Mouse (Mus musculus) adrenal gland, adult 10 weeks (tissue): ENCODE data around the gene H2al1j. TPM values are rescaled to one million over a fixed set of nuclear protein-coding genes. Genes with fewer than 3 reads are reported as not detected.

Experiments used
- polyA plus RNA-seq: library from polyadenylated mRNA; stranded (reverse); fragments of 350-450 nt; fragmentation: Illumina TruSeq; extraction: RNeasy Lipid Tissue Mini Kit (QIAGEN cat#74804); gene quantifications from one replicate; pipeline ENCODE4 v1.2.3, GENCODE M21; 2014; ENCODE audit warnings: low read depth, low replicate concordance

The H2al1j gene
- polyA plus RNA-seq = not detected

GRCm38 (mm10) chrX:11327522-11327921 lies at the start of gene H2al1j:
TSS of gene H2al1j (plus strand) at chrX:11327822.

GRCm38 (mm10) chrX:11298957-11299356 lies 28.7 kb upstream of the H2al1j start, which contains the start of gene H2al1a:
TSS of gene H2al1a (plus strand) at chrX:11299257.

GRCm38 (mm10) chrX:11302132-11302531 lies 25.5 kb upstream of the H2al1j start, which contains the start of gene H2al1b:
TSS of gene H2al1b (plus strand) at chrX:11302432.

GRCm38 (mm10) chrX:11305355-11305754 lies 22.3 kb upstream of the H2al1j start, which contains the start of gene H2al1c:
TSS of gene H2al1c (plus strand) at chrX:11305655.

GRCm38 (mm10) chrX:11308524-11308923 lies 19.1 kb upstream of the H2al1j start, which contains the start of gene H2al1d:
TSS of gene H2al1d (plus strand) at chrX:11308824.

GRCm38 (mm10) chrX:11311634-11312033 lies 16.0 kb upstream of the H2al1j start, which contains the start of gene H2al1e:
TSS of gene H2al1e (plus strand) at chrX:11311934.

GRCm38 (mm10) chrX:11314858-11315257 lies 12.8 kb upstream of the H2al1j start, which contains the start of gene H2al1f:
TSS of gene H2al1f (plus strand) at chrX:11315158.

GRCm38 (mm10) chrX:11317956-11318355 lies 9.7 kb upstream of the H2al1j start, which contains the start of gene H2al1g:
TSS of gene H2al1g (plus strand) at chrX:11318256.

GRCm38 (mm10) chrX:11321192-11321591 lies 6.4 kb upstream of the H2al1j start, which contains the start of gene H2al1h:
TSS of gene H2al1h (plus strand) at chrX:11321492.

GRCm38 (mm10) chrX:11324359-11324758 lies 3.3 kb upstream of the H2al1j start, which contains the start of gene H2al1i:
TSS of gene H2al1i (plus strand) at chrX:11324659.

Other genes with a start within 250 kb of the H2al1j start
- gene H2al1a, start 28.6 kb upstream of the H2al1j start, polyA plus RNA-seq = not detected
- not detected for gene H2al1b, start 25.4 kb upstream of the H2al1j start, polyA plus RNA-seq
- gene H2al1c, start 22.2 kb upstream of the H2al1j start, polyA plus RNA-seq = not detected
- gene H2al1d, start 19.0 kb upstream of the H2al1j start, polyA plus RNA-seq = not detected
- not detected for gene H2al1e, start 15.9 kb upstream of the H2al1j start, polyA plus RNA-seq
- gene H2al1f, start 12.7 kb upstream of the H2al1j start, polyA plus RNA-seq = not detected
- not detected for gene H2al1g, start 9.6 kb upstream of the H2al1j start, polyA plus RNA-seq
- not detected for gene H2al1h, start 6.3 kb upstream of the H2al1j start, polyA plus RNA-seq
- not detected for gene H2al1i, start 3.2 kb upstream of the H2al1j start, polyA plus RNA-seq